Mouse (Mus musculus) forebrain, embryonic 11.5 days (tissue): ENCODE results near the gene Tfb2m. TPM values are rescaled to one million over a fixed set of nuclear protein-coding genes. Genes with fewer than 3 reads are reported as not detected.
"Not testable (repeated sequence)": the region's sequence is repeated elsewhere in the genome, so short reads cannot be mapped to it uniquely, and the experiment has no call there.

ENCODE experiments used
- ATAC-seq: fragments of 200-750 bp; cut with Nextera tagmentation; replicated peaks from 2 replicates; pipeline ENCODE4 v1.8.0; 2017; ENCODE audit warnings: moderate TSS enrichment; ENCODE audit not compliant: low FRiP score
- DNase-seq: peaks from one replicate; pipeline ENCODE4 v3.0.0-alpha.2; 2017; ENCODE audit warnings: low spot score
- H3K27ac ChIP-seq: fragments of 300-500 bp; sonication (generic); 2 replicates; pipeline ENCODE4 v1.5.1; 2014; ENCODE audit warnings: low read depth, low read length
- H3K27me3 ChIP-seq: fragments of 300-500 bp; sonication (generic); 2 replicates; pipeline ENCODE4 v1.6.1; 2014; ENCODE audit warnings: mild to moderate bottlenecking, low read length, mixed read lengths; ENCODE audit not compliant: control insufficient read depth, insufficient read depth
- H3K36me3 ChIP-seq: fragments of 300-500 bp; sonication (generic); 2 replicates; pipeline ENCODE4 v1.6.1; 2014; ENCODE audit warnings: mild to moderate bottlenecking, low read length, moderate library complexity, mixed read lengths; ENCODE audit not compliant: control insufficient read depth, insufficient read depth
- H3K4me1 ChIP-seq: fragments of 300-500 bp; sonication (generic); replicated peaks from 2 replicates; pipeline ENCODE4 v1.6.1; 2014; ENCODE audit warnings: low read length, mixed read lengths; ENCODE audit not compliant: control insufficient read depth, insufficient read depth
- H3K4me2 ChIP-seq: fragments of 300-500 bp; sonication (generic); 2 replicates; pipeline ENCODE4 v1.6.1; 2014; ENCODE audit warnings: low read depth, mild to moderate bottlenecking, low read length, moderate library complexity, mixed read lengths; ENCODE audit not compliant: severe bottlenecking
- H3K4me3 ChIP-seq: fragments of 300-500 bp; sonication (generic); 2 replicates; pipeline ENCODE4 v1.5.1; 2014; ENCODE audit warnings: low read depth, low read length
- H3K9ac ChIP-seq: fragments of 300-500 bp; sonication (generic); 2 replicates; pipeline ENCODE4 v1.6.1; 2014; ENCODE audit warnings: low read length
- H3K9me3 ChIP-seq: fragments of 300-500 bp; sonication (generic); 2 replicates; pipeline ENCODE4 v1.6.1; 2016; ENCODE audit warnings: low read length, mixed read lengths; ENCODE audit not compliant: control insufficient read depth
- WGBS: fragments of 180-500 bp; shearing (Covaris S2); extraction: QIAGEN DNeasy Blood & Tissue Kit; methylation state at CpG from one replicate; pipeline ENCODE4 v1.1.7; 2014; 5-methylcytosine and 5-hydroxymethylcytosine counted together
- polyA plus RNA-seq: library from polyadenylated mRNA; unstranded; fragments of >200 nt; fragmentation: Nextera tagmentation; extraction: Ambion mirVana; gene quantifications from 2 replicates; pipeline ENCODE4 v1.2.1, GENCODE M21; 2014

Gene Tfb2m
- 23.8 and 25.1 TPM in 2 replicates for polyA plus RNA-seq

GRCm38 (mm10) chr1:179545768-179546550 is at the start of gene Tfb2m, which contains the start of gene Cnst:
TSS of gene Tfb2m (minus strand) at chr1:179546267.
TSS of gene Cnst (plus strand) at chr1:179546370.
- H3K4me1 ChIP-seq, H3K36me3 ChIP-seq, H3K27me3 ChIP-seq, H3K9me3 ChIP-seq: not testable (repeated sequence)
- ATAC-seq, result peak; percentile 99
- H3K4me3 ChIP-seq, result peak within 1 kb of the TSS; percentile 73
- H3K4me2 ChIP-seq, result peak within 1 kb of the TSS; percentile 65
- peak within 1 kb of the TSS; percentile 72 for H3K9ac ChIP-seq
- DNase-seq, result peak; percentile 98
- peak within 1 kb of the TSS; percentile 89 for H3K27ac ChIP-seq
- WGBS, result under 1% methylated on average over 69 of the region's 69 CpGs

- Histone ChIP-seq H3K4me3 (no peak overlapping the region), H3K27ac (no peak overlapping the region), H3K4me2 (no peak overlapping the region), H3K4me1 (no peaks in the 10 kb centered on the region), H3K27me3 (no peaks in the 10 kb centered on the region), H3K9me3 (no peaks in the 10 kb centered on the region), H3K9ac (no peak overlapping the region), H3K36me3 (no peaks in the 10 kb centered on the region; the same call in 1 of the 2 replicates)
- ATAC-seq (no peak), DNase-seq (no peak)
- 73% methylated on average over 7 of the region's 7 CpGs for WGBS
Measured at GRCm38 (mm10) chr1:179592972-179593371, 46.9 kb upstream of the Tfb2m start.

- Histone ChIP-seq H3K9me3 (no peaks in the 10 kb centered on the region), H3K27ac (no peak overlapping the region), H3K4me3 (no peak overlapping the region), H3K4me1 (no peaks in the 10 kb centered on the region), H3K27me3 (no peaks in the 10 kb centered on the region), H3K9ac (no peak overlapping the region), H3K36me3 (no peaks in the 10 kb centered on the region; the same call in 1 of the 2 replicates), H3K4me2 (no peak overlapping the region)
- 87% methylated on average over 2 of the region's 2 CpGs for WGBS
- no peak for ATAC-seq
- DNase-seq, result no peak
Measured at GRCm38 (mm10) chr1:179592143-179592542, 46.1 kb upstream of the Tfb2m start.

- H3K27ac ChIP-seq, result no peak overlapping the region
- DNase-seq (no peak), ATAC-seq (no peak)
- no peak overlapping the region for H3K4me3 ChIP-seq
- H3K9me3 ChIP-seq, result no peaks in the 10 kb centered on the region
- no peak overlapping the region for H3K9ac ChIP-seq
- 0 out of 2 replicates have a peak, but pooled peaks cover 2% of the 10 kb centered on the region for H3K4me1 ChIP-seq
- no peaks in the 10 kb centered on the region; the same call in 1 of the 2 replicates for H3K36me3 ChIP-seq
- WGBS, result 93% methylated on average over 12 of the region's 12 CpGs
- no peak overlapping the region for H3K4me2 ChIP-seq
- H3K27me3 ChIP-seq, result no peaks in the 10 kb centered on the region
Measured at GRCm38 (mm10) chr1:179591639-179592038, 45.6 kb upstream of the Tfb2m start.

- Histone ChIP-seq H3K4me3 (no peak overlapping the region), H3K4me1 (0 out of 2 replicates have a peak, but pooled peaks cover 2% of the 10 kb centered on the region), H3K9me3 (no peaks in the 10 kb centered on the region), H3K9ac (no peak overlapping the region), H3K36me3 (no peaks in the 10 kb centered on the region; the same call in 1 of the 2 replicates), H3K27ac (no peak overlapping the region), H3K27me3 (no peaks in the 10 kb centered on the region), H3K4me2 (no peak overlapping the region)
- DNase-seq (no peak), ATAC-seq (no peak)
- WGBS, result 90% methylated on average over 4 of the region's 4 CpGs
Measured at GRCm38 (mm10) chr1:179588230-179588629, 42.2 kb upstream of the Tfb2m start.

- no peaks in the 10 kb centered on the region for H3K36me3 ChIP-seq
- 56% methylated on average over 3 of the region's 3 CpGs for WGBS
- H3K4me1 ChIP-seq, result 0 out of 2 replicates have a peak, but pooled peaks cover 2% of the 10 kb centered on the region
- H3K27ac ChIP-seq, result no peak overlapping the region
- no peak overlapping the region for H3K9ac ChIP-seq
- no peak for ATAC-seq
- H3K4me2 ChIP-seq, result no peak overlapping the region
- H3K27me3 ChIP-seq, result no peaks in the 10 kb centered on the region
- no peak for DNase-seq
- no peaks in the 10 kb centered on the region for H3K9me3 ChIP-seq
- no peak overlapping the region for H3K4me3 ChIP-seq
Measured at GRCm38 (mm10) chr1:179586430-179587095, 40.5 kb upstream of the Tfb2m start.

- Histone ChIP-seq H3K27me3 (no peaks in the 10 kb centered on the region), H3K27ac (no peak overlapping the region), H3K4me1 (0 out of 2 replicates have a peak, but pooled peaks cover 2% of the 10 kb centered on the region), H3K9me3 (no peaks in the 10 kb centered on the region), H3K4me2 (no peak overlapping the region), H3K36me3 (no peaks in the 10 kb centered on the region), H3K4me3 (no peak overlapping the region), H3K9ac (no peak overlapping the region)
- 82% methylated on average over 9 of the region's 9 CpGs for WGBS
- ATAC-seq (no peak), DNase-seq (no peak)
Measured at GRCm38 (mm10) chr1:179585646-179586045, 39.6 kb upstream of the Tfb2m start.

DNA sequence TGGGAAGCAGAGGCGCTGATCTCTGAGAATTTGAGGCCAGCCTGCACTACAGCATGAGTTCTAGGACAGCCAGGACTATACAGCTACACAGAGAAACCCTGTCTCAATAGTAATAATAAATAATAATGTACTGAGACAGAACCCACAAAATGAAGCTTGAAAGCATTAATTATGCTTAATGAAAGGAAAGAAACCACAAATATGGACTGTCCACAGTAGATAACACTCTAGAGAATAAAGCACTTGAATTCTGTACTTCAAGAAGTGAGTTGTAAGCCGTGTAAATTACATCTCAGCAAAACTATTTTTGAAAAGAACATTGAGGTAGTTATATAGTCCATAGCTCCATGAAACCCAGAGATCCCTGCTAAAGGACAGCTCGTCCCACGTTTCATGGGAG is 38.2 kb upstream of the Tfb2m start:
- ATAC-seq, result no peak

More for the DNA sequence above, 38.2 kb upstream of the Tfb2m start:
- H3K4me1 ChIP-seq, result 0 out of 2 replicates have a peak, but pooled peaks cover 2% of the 10 kb centered on the region
- 0 out of 2 replicates have a peak, but pooled peaks cover 2% of the 10 kb centered on the region for H3K36me3 ChIP-seq
- H3K27me3 ChIP-seq, result no peaks in the 10 kb centered on the region
- no peak overlapping the region for H3K4me3 ChIP-seq
- WGBS, result 92% methylated on average over 4 of the region's 4 CpGs
- H3K27ac ChIP-seq, result no peak overlapping the region
- H3K4me2 ChIP-seq, result no peak overlapping the region
- no peaks in the 10 kb centered on the region for H3K9me3 ChIP-seq
- no peak for DNase-seq
- no peak overlapping the region for H3K9ac ChIP-seq
